Mouse (Mus musculus): ENCODE measurements around the gene Dnmt3a.

The Dnmt3a gene

DNA sequence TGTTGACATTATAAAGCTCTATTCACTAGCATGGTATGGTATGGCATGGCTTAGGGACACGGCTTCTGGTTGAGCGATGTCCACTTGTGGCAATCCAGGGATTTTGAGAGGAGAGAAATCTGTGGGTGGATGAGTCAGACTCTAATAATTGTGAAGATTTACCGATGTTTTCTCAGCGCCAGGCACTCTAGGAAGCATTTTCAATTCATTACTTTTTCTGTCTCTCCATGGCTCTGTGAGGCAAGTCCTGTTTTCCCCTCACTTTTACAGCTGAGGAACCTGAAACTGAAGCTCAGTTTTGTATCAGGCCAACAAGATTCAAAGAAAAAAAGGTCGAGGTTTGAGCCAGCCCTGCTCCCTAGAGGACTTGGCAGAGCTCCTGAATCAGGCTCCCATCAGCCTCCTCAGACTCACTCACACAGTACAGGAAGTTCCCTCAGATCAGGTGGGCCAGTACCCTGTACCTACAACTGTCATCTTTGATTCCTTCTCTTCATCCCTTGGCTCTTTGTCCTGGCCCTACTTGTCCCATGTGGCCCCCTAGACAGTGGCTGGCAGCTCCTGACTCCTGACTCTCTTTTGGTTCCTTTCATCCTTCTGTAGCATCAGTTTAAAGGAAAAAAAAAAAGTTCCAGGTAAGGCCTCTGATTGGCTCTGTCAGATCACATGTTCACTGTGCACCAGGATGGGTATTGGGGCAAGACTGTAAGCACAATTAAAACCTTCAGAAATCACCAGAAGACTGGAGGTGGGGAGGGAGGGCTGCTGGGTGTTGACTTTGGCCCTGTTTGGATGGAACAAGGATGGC, 19.3 kb downstream of the Dnmt3a start:
- no peak for DNase-seq

DNA sequence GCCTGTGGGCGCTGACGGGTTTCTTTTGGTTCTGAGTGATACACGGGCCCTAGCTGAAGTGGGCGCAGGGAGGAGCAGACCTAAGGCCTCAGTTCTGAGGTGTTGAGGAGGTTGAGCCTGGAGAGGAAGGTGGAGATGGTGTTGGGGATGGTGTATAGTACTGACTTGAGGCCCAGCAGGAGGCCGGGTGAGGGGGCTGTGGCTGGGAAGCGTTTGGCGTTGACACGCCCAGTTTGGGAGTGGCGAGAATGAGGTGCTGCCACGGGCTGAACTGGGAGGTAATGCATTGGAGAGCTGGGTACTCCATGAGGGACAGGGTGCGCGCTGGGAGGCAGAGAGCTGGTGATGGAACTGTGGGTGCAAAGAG, 19.9 kb downstream of the Dnmt3a start:
- no peak for DNase-seq

DNA sequence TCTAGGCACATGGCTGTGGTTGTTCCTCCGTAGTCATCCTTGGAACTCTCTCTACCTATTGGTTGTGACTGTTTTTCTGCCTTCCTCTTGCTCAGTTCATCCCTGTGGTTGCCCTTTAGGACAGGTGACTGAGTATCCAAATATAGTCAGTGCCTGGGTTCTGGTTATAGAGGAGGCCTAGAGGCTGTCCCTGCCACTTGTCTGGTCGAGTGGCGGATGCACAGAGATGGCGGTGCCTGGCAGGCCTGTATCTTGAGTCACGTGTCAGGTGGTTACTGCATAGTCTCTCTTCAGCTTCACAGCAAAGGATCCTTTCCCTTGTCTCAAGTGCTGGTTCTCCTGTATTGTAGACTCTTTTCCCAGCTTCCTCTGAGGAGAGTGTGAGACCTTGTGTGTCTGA, 22.0 kb downstream of the Dnmt3a start:
- DNase-seq, result no peak

DNA sequence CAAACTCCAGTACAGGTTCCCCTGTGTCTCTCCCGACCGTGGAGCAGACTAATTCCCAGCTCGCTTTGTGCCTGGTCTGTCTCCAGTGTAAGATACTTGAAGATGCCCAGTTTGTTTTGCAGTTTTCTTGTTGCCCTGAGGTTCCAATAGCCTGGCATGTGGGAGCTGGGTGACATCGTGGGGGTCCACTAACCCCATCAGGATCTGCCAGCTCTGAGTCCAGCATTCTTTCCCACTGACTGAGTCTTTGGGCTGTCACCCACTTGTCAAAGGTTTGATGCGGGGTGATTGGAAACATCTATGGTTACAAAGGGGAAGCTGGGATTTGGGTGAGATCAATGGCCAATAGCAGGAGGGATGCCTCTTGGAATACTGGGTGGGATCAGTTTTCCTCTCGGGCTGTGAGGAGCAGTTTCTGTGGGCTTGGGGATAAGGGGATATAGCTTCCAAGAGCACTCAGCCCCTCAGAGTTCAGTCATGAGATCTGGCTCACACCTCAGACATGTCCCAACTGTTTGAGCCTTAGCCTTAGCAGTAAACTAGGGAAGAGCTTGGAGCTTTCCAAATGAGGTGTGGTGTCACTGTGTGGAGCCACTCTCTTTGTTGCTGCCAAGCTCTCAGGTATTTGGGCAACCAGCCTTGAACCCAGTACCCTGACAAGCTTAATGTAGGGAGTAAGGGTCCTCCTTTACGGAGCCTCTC, 27.4 kb downstream of the Dnmt3a start:
- no peak for DNase-seq

DNA sequence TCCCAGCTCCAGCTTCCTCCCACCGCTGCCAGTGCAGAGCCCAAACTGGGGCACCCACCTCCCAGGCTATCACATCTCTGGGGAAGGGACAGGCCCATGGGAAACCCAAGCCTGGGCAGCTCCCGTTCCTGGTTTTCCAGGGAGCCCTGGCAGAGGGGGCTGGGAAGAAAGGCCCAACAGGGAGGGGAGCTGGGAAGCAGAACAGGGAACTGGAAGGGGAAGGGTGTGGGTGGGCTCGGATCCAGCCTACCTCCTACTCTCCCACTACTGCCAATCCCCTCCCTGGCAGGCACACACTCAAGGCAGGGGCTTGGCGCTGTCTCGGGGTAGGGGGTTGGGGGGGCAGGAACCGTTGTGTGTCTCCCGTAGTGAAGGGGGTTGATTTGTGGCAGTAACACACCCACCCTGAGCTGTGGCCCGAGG, 28.1 kb downstream of the Dnmt3a start:
- peak; percentile 29 to 43 for DNase-seq

DNA sequence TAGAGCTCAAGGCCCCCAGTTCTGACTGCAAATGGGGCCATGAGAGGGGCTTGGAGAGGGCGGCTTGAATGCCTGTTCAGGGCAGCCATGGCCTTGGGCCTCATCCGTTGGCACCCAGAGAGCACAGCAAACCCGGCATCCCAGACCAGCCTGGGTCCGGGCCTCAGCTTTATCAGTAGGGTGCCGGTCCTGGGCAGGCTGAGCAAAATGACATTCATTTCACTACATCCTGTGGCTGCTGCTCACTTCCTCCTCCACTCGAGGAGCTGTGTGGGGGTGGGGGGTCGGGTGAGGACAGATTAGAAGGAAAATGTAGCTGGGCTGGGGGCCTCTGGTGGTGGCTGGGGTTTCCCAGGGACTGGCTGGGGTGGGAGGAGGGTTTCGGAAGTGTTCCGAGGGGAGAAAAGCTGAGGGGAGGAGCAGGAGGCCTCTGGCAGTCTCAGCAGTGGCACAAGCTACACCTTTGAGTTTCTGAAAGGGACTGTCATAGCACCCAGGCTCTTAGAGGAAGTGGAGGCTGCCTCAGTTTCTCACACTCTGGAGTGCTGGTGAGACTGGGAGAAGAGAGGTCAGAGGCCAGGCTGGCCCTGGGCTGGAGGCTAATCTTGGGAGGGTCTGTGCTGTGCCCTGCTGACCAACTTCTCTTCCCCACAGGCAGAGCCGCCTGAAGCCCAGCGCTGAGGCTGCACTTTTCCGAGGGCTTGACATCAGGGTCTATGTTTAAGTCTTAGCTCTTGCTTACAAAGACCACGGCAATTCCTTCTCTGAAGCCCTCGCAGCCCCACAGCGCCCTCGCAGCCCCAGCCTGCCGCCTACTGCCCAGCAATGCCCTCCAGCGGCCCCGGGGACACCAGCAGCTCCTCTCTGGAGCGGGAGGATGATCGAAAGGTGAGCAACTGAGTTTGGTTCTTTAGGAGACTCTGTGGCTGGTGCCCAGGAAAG, 28.8 kb downstream of the Dnmt3a start:
- peak; percentile 33 to 46 for DNase-seq

DNA sequence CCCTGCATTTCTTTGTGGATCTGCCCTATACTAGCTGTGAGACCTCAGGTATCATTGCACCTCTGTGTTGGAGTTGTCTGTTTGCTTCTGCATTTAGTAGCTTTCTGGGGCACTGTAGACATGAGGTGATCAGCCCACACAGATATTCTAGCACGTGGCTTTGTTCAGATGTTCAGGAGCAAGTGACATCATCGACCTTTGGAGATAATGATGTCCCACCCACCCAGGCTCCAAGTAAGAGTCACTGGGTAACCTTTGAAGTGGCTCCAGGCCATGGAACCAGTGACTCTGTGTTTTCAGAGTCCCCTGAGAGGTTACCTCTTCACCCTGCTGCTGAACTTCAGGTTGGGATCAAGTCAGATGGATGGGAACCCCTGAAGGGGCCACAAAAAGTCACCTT, 29.8 kb downstream of the Dnmt3a start:
- no peak for DNase-seq

DNA sequence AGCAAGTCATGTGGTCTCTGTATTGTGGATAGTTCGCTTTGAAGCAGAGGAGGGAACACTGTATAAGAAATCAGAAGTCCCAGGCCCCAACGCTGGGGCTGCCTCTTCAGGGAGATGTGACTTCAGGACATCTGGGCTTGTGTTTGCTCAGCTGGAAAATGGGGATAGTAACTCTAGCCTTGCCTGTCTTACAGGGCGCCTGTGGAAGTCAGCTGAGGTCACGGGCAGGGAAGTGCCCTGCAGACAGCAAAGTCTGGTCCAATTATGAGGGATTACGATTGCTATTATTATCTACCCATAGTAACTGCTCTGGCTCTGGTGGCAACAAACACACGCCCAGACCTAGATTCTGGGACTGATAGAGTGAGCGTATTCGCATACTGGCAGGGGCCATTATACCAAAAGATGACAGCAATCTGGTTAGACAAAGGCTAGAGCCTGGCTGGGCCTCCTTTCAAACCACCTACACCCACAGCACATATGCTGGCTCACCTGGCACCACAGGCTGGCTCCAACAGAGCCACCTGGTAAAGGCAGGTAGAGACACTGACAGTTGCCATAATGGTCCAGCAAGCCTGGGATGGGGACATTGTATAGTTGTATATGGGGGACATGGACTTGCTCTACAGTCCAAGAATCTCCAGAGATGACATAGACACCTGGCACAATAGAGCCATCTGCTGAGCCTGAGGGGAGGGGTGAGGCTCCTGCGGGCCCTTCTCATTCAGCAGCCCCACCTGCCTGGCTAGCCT, 31.4 kb downstream of the Dnmt3a start:
- no peak for DNase-seq

DNA sequence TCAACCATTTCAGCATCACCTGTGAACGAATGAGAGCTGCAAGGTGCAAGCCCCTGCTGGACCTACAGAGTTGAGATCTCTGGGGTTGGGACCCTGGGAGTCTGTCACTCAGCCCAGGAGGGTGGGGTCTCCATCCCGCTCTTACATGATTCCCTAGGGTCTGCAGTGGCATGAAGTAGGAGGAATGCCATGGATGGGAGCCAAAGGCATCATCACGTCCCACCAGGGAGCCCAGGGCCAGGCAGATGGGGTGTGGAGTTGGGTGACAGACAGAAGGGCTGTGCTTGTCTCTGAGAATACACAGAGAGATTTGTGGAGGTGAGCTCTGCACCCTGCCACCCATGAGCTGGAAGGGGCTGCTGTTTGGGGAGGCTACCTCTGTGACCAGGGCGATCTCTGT, 32.2 kb downstream of the Dnmt3a start:
- DNase-seq, result no peak

DNA sequence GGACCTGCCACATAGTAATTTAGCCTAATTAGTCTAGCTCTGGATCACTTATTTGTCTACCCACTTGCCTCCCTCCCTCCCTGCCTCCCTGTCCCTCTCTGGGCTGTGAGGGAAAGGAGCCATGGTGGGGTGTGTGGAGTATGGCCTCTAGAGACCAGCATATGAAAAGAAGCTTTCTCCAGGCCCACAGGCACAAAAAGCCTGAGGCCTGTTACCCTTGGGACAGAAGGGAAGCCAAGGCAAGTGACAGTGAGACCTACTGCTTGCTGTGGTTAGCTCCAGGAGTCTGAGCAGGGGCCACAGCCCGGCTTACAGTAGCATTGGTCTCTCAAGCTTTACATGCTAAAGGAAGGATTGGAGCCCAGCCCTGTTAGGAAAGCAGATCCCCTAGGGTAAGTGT, 33.9 kb downstream of the Dnmt3a start:
- DNase-seq, result no peak

DNA sequence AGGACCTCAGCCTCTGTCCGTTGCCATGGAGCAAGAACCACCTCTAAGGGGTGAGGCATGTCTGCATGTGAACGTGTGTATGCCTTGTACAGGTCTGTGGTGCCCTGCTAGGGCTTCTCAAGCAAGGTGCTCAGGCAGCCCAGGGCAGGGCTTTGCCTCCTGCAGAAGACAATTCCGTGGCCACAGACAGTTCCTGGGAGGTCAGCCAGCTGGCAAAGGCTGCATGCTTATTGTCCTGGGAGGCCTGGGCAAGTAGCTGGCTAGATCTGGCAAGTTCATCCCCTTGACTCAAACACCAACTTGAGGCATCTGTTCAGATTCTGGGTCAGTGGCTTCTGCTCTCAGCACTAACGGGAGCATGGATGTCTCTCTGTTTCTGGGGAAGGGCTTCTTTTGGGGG, 35.3 kb downstream of the Dnmt3a start:
- DNase-seq, result no peak

DNA sequence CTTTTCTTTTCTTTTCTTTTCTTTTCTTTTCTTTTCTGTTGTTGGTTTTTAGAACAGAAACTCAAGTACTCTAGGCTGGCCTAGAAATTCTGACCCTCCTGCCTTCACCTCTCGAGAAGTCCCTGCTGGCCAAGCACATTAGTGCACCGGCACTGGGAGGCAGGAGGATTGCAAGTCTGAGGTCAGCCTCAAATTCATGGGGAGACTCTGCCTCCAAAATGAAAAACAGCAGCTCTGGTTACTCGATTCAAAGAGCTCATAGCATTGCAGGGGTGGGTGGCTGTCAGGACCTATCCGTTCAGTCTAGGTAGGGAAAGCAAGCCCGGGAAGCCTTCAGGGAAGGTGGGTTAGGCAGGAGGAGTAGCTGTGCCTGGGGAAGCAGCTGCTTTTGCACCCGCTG, 37.0 kb downstream of the Dnmt3a start:
- DNase-seq, result no peak

DNA sequence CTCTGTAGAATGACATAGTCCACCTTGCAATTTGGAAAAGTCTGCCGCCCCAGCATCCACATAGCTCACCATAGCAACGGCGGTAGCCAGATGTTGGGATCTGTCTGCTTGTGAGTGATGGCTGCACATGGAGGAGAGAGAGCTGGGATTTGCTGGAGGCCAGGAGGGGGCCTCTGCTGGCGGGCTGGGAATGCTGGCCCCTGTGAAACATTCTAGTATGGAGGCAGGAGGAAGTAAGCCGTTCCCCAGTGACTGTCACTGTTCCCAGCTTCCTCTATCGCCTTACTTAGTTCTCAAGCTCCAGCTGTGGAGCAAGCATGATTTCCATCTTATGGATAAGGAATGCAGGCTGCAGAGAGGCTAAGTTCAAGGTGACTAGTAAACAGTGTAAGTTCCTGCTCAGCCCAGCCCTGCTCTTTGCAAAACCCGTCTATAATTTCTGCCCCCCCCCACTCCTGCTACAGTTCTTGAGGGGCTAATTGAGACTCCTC, 37.6 kb downstream of the Dnmt3a start:
- no peak for DNase-seq

DNA sequence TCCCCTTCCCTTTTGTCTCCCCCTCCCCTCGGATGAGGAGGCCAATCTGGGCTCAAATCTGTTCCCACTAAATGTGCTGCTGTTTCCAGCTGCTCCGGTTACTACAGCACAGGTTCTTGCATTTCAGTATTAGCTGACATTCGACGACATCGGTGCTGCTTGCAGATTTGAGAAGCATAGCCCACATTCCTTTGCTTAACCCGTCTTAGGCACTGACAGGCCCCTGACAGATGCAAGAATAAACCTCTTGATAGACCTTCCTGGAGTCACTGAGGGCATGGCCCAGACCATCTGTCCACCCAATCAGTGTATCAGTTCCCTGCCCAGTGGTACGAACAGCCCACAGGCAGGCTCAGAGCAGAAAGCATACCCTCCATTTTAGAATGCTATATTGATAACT, 38.1 kb downstream of the Dnmt3a start:
- no peak for DNase-seq

DNA sequence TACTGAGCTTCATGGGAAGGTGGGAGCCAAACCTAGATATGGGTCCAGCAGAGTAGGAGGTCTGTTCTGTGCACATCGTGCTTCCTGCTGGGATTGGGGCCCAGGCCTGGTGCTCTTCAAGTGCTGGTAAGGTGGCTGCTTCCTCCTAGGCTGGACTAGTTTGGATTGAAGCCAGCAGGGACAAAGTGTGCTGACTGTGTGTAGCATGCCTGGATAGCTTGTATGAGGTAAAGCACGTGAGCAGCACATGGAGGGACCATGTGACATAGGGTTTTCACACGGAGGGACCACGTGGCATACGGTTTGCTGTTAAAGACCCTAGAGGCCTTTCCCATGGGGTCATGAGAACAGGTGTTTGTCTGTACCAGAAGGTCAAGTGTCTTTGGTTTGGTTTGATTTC, 38.5 kb downstream of the Dnmt3a start:
- DNase-seq, result no peak

DNA sequence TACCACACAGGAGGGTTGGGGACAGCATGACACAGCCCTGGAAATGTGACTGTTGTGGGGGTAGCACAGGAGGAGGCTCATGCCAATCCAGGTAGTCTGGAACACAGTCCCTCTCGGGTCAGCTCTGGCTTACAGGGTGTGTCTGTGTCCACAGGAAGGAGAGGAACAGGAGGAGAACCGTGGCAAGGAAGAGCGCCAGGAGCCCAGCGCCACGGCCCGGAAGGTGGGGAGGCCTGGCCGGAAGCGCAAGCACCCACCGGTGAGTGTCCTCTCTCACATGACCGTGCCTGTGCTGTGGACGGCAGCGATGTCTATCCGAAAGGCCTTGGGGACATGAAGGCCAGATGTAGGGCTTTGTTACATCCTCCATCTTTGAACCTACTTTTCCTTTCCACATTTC, 43.7 kb downstream of the Dnmt3a start:
- no peak for DNase-seq

DNA sequence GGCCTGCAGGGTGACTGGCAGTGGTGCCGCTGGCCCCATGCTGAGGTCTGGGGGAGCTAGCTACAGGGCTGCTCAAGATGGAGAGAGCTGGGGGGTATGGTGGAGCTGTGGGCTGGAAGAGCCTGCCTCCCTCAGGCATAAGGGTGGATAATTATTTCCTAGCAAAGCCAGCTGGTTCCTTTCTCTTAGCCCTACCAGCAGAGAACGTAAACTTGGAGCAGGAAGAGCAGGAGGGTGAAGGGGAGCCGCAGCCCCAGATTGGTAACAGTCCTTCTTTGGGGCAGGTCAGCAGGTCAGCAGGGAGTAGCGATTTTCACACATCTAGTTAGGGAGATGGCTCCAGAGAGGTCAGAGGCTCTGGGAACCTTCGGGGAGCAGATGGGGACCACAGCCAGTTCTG, 44.4 kb downstream of the Dnmt3a start:
- no peak for DNase-seq

DNA sequence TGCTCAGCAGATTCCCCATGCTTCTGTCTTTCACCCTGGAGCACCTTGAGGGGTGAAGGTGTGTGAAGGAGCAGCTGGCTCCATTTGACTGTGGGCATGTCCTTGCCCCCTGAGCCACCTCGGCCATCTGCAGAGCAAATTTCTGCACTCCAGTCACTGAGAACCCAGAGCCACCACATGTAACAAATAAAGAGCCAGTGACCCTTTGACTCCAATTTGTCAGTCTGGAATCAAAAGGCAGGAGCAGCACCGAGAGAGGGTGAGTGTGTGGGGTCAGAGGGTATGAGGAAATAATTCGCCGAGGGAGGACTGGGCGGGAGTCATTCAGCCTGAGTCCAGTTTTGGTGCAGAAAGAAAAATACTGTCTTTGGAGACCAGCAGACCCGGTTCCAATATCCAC, 44.9 kb downstream of the Dnmt3a start:
- no peak for DNase-seq

DNA sequence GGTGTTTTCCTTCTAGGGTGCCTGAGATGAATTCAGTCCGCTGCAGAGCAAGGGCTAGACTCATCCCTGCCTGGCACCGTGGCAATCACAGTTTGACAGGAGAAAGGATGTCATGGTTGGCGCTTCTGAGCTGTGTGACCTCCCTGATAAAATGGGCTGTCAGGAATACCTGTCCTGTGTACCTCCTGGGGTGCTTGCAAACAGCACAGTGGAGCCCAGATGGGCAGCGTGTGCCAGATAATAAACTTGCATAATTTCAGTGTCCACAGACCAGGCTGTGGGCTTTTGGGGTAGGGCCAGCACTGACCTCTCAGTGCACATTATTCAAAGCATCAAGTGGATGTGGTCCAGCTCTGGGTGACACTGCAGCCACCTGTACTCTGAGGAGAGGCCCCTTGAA, 45.4 kb downstream of the Dnmt3a start:
- DNase-seq, result no peak

DNA sequence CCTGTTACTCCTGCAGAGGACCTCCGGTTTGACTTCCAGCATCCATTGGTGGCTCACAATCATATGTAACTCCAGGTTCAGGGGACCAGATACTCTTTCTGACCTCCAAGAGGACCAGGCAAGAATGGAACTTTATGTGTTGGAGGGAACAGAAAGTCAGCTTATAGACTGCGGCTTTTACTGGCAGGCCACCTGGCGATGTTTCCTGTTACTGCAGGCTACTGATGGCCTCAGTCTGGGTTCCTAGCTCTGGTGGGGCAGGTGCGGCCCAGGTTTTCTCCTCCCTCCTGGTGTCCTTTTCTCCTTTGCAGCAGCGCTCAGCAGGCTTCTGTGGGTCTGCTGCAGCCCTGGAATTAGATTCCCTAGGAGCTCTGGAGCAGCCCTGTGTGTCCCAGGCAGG, 46.7 kb downstream of the Dnmt3a start:
- DNase-seq, result peak in 1 of 2 experiments; percentile 45

DNA sequence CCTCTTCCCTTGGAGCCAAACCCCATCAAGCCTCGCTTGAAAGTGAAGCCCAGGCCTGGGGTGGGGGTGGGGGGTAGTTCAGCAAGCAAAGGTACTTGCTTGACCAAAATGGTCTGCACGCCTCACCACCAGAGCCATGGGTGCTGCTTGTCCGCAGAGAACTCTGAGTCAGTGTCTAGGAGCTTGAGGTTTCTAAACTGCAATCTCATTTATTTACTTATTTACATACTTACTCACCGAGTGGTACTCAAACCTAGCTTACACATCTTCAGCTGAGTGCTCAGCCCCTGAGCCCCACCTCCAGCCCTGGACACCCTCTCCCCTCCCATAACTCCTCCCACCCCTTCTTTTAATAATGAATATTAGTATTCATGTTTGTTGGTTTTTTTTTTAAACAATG, 48.6 kb downstream of the Dnmt3a start:
- no peak for DNase-seq

DNA sequence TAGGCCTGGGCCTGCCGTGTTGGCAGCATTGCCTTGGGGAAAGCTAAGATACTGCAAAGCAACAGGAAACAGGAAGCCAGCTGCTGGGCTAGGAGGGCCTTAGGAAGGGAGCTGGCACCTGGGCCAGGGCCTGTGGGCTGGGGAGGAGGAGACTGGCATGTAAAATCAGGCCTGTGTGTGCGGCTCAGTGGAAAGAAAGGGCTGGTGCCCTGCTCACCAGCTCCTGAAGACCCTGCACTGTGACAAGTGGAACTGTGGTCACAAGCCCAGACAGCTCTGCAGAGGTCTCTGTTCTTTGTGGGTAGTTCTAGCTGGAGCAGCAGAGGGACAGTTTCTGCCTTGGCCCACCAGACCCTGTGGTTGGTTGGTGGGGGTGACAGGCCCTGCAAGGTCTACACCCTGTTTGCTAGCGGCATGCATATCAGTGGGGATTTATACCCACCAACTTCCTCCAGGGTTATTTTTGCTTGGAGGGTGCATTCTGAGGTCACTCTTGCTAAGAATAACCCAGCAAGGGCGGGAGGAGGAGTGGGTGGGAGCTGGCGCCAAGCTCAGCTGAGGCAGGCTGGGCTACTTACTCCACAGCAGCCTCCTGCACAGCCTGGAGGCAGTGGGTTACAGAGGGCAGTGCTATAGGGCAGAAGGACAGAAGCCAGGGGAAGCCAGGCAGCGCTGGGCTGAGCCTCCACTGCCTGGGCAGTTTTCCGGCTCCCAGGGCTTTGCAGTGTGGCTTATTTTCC, 50.1 kb downstream of the Dnmt3a start:
- DNase-seq, result peak; percentile 72 to 81

All from thymus, adult 18-20 months (tissue).